Mouse (Mus musculus) limb, embryonic 10.5 days (tissue): ENCODE measurements around the gene Gm20671. TPM values are rescaled to one million over a fixed set of nuclear protein-coding genes. Genes with fewer than 3 reads are reported as not detected.
A peak's percentile ranks its signal among the peaks of the same experiment; 100 is the strongest.
"Not testable (repeated sequence)": the region's sequence is repeated elsewhere in the genome, so short reads cannot be mapped to it uniquely, and the experiment has no call there.

ENCODE experiments used
- DNase-seq: peaks from one replicate; pipeline ENCODE4 v3.0.0-alpha.2; 2017; ENCODE audit warnings: low spot score
- H3K27ac ChIP-seq: fragments of 300-500 bp; sonication (generic); 2 replicates; pipeline ENCODE4 v1.5.1; 2016; ENCODE audit warnings: mild to moderate bottlenecking
- H3K27me3 ChIP-seq: fragments of 300-500 bp; sonication (generic); 2 replicates; pipeline ENCODE4 v1.6.1; 2016; ENCODE audit warnings: low read depth, mild to moderate bottlenecking; ENCODE audit not compliant: poor library complexity, severe bottlenecking
- H3K36me3 ChIP-seq: fragments of 300-500 bp; sonication (generic); 2 replicates; pipeline ENCODE4 v1.6.1; 2016; ENCODE audit warnings: mild to moderate bottlenecking, moderate library complexity
- H3K4me1 ChIP-seq: fragments of 300-500 bp; sonication (generic); 2 replicates; pipeline ENCODE4 v1.6.1; 2016
- H3K4me3 ChIP-seq: fragments of 300-500 bp; sonication (generic); 2 replicates; pipeline ENCODE4 v1.5.1; 2016; ENCODE audit warnings: mild to moderate bottlenecking, moderate library complexity
- H3K9me3 ChIP-seq: fragments of 300-500 bp; sonication (generic); replicated peaks from 2 replicates; pipeline ENCODE4 v1.6.1; 2016; ENCODE audit warnings: mild to moderate bottlenecking
- WGBS: fragments of 180-500 bp; shearing (Covaris S2); methylation state at CpG from one replicate; pipeline ENCODE4 v1.1.7; 2016; 5-methylcytosine and 5-hydroxymethylcytosine counted together
- polyA plus RNA-seq: library from polyadenylated mRNA; unstranded; fragments of >200 nt; fragmentation: Nextera tagmentation; extraction: Ambion mirVana; gene quantifications from 2 replicates; pipeline ENCODE4 v1.2.1, GENCODE M21; 2016

Gm20671 gene
- polyA plus RNA-seq, 1 experiment from 2014 or later = not detected

DNA sequence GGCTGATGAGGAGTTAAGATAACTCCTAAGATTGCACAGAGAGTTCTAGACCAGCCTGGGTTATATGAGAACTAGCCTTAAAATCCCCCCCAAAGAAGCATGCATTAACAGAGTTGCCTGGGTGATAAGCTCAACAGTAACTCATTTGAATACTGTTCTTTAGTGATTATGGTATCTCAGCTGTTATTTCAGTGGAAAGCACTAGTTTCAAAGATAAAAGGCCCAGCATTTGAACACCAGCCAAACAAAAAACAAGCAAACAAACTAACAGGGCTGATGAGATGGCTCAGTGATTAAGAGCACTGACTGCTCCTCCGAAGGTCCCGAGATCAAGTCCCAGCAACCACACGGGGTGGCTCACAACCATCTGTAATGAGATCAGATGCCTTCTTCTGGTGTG, 22.3 kb upstream of the Gm20671 start:
- Histone ChIP-seq H3K9me3 (no peaks in the 10 kb centered on the region), H3K4me1 (peaks cover 17% of the 10 kb centered on the region), H3K27ac (no peak overlapping the region), H3K27me3 (no peaks in the 10 kb centered on the region), H3K36me3 (peaks cover 74% of the 10 kb centered on the region), H3K4me3 (no peak overlapping the region)
- WGBS = over 99% methylated on average over 3 of the region's 3 CpGs
- no peak for DNase-seq

GRCm38 (mm10) chr5:32840029-32840428, 13.1 kb upstream of the Gm20671 start:
- Histone ChIP-seq H3K9me3 (no peaks in the 10 kb centered on the region), H3K27me3 (no peaks in the 10 kb centered on the region), H3K27ac (no peak overlapping the region), H3K36me3 (peaks cover 94% of the 10 kb centered on the region), H3K4me1 (no peaks in the 10 kb centered on the region), H3K4me3 (no peak overlapping the region)
- DNase-seq = no peak
- WGBS = 93% methylated on average over 2 of the region's 2 CpGs

GRCm38 (mm10) chr5:32836976-32837375, 10.1 kb upstream of the Gm20671 start:
- Histone ChIP-seq H3K4me3 (no peak overlapping the region), H3K27me3 (no peaks in the 10 kb centered on the region), H3K36me3 (peaks cover 94% of the 10 kb centered on the region), H3K9me3 (no peaks in the 10 kb centered on the region), H3K4me1 (no peaks in the 10 kb centered on the region), H3K27ac (no peak overlapping the region)
- DNase-seq = no peak
- 91% methylated on average over 5 of the region's 5 CpGs for WGBS

DNA sequence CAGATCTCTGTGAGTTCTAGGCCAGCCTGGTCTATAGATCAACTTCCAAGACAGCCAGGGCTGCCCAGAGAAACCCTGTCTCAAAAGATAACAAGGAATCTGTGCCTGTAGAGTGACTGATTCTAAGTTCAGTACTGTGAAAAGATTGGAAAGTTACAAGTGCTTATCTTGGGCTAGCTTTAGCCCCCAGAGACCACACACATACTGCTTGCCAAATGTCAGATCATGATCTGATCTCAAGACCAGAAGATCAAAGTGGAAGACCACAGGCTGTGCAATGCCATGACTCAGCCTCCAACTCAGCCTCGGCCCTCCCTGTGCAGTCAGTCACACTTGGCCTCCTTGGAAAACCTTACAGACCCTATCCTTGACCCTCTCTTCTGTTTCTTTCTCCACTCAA, 7.6 kb upstream of the Gm20671 start:
- 89% methylated on average over 1 of the region's 1 CpGs for WGBS
- Histone ChIP-seq H3K4me3 (no peak overlapping the region), H3K27me3 (no peaks in the 10 kb centered on the region), H3K9me3 (no peaks in the 10 kb centered on the region), H3K36me3 (peaks cover 96% of the 10 kb centered on the region), H3K27ac (no peak overlapping the region), H3K4me1 (no peaks in the 10 kb centered on the region)
- no peak for DNase-seq

- no peak for DNase-seq
- WGBS = 92% methylated on average over 2 of the region's 2 CpGs
- Histone ChIP-seq H3K4me1 (no peaks in the 10 kb centered on the region), H3K9me3 (no peaks in the 10 kb centered on the region), H3K27me3 (no peaks in the 10 kb centered on the region), H3K36me3 (peaks cover 97% of the 10 kb centered on the region), H3K4me3 (no peak overlapping the region), H3K27ac (no peak overlapping the region)
These were observed 3.1 kb upstream of the Gm20671 start for GRCm38 (mm10) chr5:32830054-32830453.

GRCm38 (mm10) chr5:32828766-32829165, 1.9 kb upstream of the Gm20671 start:
- not testable (repeated sequence) for H3K4me1 ChIP-seq, H3K27ac ChIP-seq, DNase-seq, H3K9me3 ChIP-seq, H3K4me3 ChIP-seq, H3K27me3 ChIP-seq
- WGBS = 93% methylated on average over 1 of the region's 1 CpGs
- H3K36me3 ChIP-seq = peaks cover 84% of the 10 kb centered on the region

- no peaks in the 10 kb centered on the region for H3K4me1 ChIP-seq
- no peaks in the 10 kb centered on the region for H3K9me3 ChIP-seq
- no peak overlapping the region for H3K27ac ChIP-seq
- H3K4me3 ChIP-seq = no peak overlapping the region
- H3K36me3 ChIP-seq = peaks cover 84% of the 10 kb centered on the region
- no peak for DNase-seq
- H3K27me3 ChIP-seq = no peaks in the 10 kb centered on the region
- WGBS = 93% methylated on average over 8 of the region's 8 CpGs
These were observed 6.4 kb downstream of the Gm20671 start for GRCm38 (mm10) chr5:32820471-32820870.

- H3K36me3 ChIP-seq = peaks cover 88% of the 10 kb centered on the region
These were observed 11.5 kb downstream of the Gm20671 start for GRCm38 (mm10) chr5:32815396-32815795.

GRCm38 (mm10) chr5:32786454-32786853, 40.5 kb downstream of the Gm20671 start:
- H3K36me3 ChIP-seq = peaks cover 38% of the 10 kb centered on the region
- H3K27ac ChIP-seq, H3K9me3 ChIP-seq, H3K4me3 ChIP-seq, H3K4me1 ChIP-seq, DNase-seq, H3K27me3 ChIP-seq: not testable (repeated sequence)
- 82% methylated on average over 1 of the region's 1 CpGs for WGBS

More at GRCm38 (mm10) chr5:32815396-32815795, 11.5 kb downstream of the Gm20671 start:
- no peaks in the 10 kb centered on the region for H3K9me3 ChIP-seq
- 95% methylated on average over 4 of the region's 4 CpGs for WGBS
- no peak overlapping the region for H3K27ac ChIP-seq
- no peak overlapping the region for H3K4me3 ChIP-seq
- no peak for DNase-seq
- H3K4me1 ChIP-seq = no peaks in the 10 kb centered on the region
- no peaks in the 10 kb centered on the region for H3K27me3 ChIP-seq

GRCm38 (mm10) chr5:32785313-32785915, 41.5 kb downstream of the Gm20671 start, which contains the start of gene Pisd:
TSS of gene Pisd (minus strand) at chr5:32785646.
- Histone ChIP-seq H3K9me3 (no peaks in the 10 kb centered on the region), H3K27me3 (no peaks in the 10 kb centered on the region), H3K4me3 (peak within 1 kb of the TSS; percentile 89), H3K27ac (peak within 1 kb of the TSS; percentile 76), H3K4me1 (peaks cover 8% of the 10 kb centered on the region), H3K36me3 (peaks cover 38% of the 10 kb centered on the region)
- peak; percentile 93 for DNase-seq
- WGBS = under 1% methylated on average over 52 of the region's 52 CpGs

GRCm38 (mm10) chr5:32784726-32785125, 42.2 kb downstream of the Gm20671 start:
- Histone ChIP-seq H3K4me1 (peaks cover 8% of the 10 kb centered on the region), H3K9me3 (no peaks in the 10 kb centered on the region), H3K4me3 (peak overlapping the region; percentile 89), H3K27me3 (no peaks in the 10 kb centered on the region), H3K27ac (peak overlapping the region; percentile 76), H3K36me3 (peaks cover 32% of the 10 kb centered on the region)
- DNase-seq = no peak
- 33% methylated on average over 5 of the region's 5 CpGs for WGBS

DNA sequence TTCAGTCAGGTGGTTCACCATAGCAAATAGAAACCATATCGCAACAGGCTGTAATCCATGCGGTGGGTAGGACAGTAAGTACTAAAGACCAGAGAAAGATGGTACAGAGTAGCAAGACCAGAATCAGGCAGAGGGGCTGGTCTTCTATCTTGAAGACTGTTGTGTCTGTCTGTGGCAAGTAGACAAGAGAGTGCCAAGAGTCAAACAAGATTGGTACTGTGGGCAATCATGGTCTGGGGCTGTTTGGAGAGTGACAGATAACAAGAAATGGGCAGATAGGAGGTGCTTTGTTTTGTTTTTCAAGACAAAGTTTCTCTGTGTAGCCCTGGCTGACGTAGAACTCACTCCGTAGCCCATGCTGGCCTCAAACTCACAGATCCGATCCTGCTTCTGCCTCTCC, 45.3 kb downstream of the Gm20671 start:
- no peaks in the 10 kb centered on the region for H3K27me3 ChIP-seq
- peaks cover 12% of the 10 kb centered on the region; the same call in 1 of the 2 replicates for H3K36me3 ChIP-seq
- H3K27ac ChIP-seq = no peak overlapping the region
- no peak overlapping the region for H3K4me3 ChIP-seq
- H3K9me3 ChIP-seq = no peaks in the 10 kb centered on the region
- 95% methylated on average over 5 of the region's 5 CpGs for WGBS
- no peak for DNase-seq
- peaks cover 8% of the 10 kb centered on the region for H3K4me1 ChIP-seq

GRCm38 (mm10) chr5:32778168-32778567, 48.7 kb downstream of the Gm20671 start:
- Histone ChIP-seq H3K9me3 (no peaks in the 10 kb centered on the region), H3K36me3 (peaks cover 24% of the 10 kb centered on the region), H3K4me1 (no peaks in the 10 kb centered on the region), H3K4me3 (no peak overlapping the region), H3K27me3 (no peaks in the 10 kb centered on the region), H3K27ac (no peak overlapping the region)
- 90% methylated on average over 3 of the region's 3 CpGs for WGBS
- no peak for DNase-seq

GRCm38 (mm10) chr5:32772361-32772760, 54.5 kb downstream of the Gm20671 start:
- Histone ChIP-seq H3K27me3 (no peaks in the 10 kb centered on the region), H3K4me1 (no peaks in the 10 kb centered on the region), H3K36me3 (peaks cover 28% of the 10 kb centered on the region), H3K9me3 (no peaks in the 10 kb centered on the region), H3K27ac (no peak overlapping the region), H3K4me3 (no peak overlapping the region)
- 90% methylated on average over 2 of the region's 2 CpGs for WGBS
- no peak for DNase-seq
